Mouse (Mus musculus): Measurements from ENCODE around the gene Cul7.

Gene Cul7

GRCm38 (mm10) chr17:46704887-46705835 lies 55.0 kb downstream of the Cul7 start, which contains the start of gene Ppp2r5d:
Ppp2r5d (minus strand) TSS chr17:46705111.
- DNase-seq (ENCODE audit: low read depth): peak; percentile 98

DNA sequence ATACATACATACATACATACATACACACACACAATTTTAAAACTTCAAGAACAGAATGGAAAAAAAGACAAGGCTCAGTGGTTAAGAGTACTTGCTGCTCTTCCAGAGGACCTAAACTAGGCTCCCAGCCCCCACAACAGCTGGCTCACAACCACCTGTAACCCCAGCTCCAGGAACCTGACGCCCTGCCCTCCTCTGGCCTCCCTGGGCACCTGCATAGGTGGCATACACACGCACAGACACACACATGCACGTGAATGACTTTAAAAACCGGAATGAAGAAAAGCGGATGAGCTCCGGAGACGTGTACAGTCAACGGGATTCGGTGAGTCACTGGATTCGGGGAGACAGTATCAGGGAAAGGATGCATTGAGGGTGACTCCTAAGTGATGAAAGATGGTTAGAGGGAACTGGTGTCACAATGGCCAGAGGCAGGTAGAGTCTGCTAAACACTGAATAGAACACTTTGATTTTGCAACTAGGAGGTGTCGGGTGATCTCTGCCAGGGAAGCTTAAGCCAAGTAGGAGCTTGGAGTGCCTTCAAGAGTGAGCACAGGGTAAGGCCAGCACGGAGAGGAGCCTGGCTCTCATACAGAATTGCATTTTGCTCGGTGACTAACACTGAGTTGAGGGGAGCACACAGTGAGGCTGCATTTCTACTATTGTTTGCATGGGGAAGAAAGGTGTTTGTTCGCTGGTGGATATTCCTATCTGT lies 56.4 kb downstream of the Cul7 start:
- DNase-seq (ENCODE audit: low read depth): no peak

GRCm38 (mm10) chr17:46710959-46711597 lies 60.9 kb downstream of the Cul7 start, which contains the start of gene Pex6:
Pex6 (plus strand) TSS chr17:46711463.
- peak; percentile 94 for DNase-seq (ENCODE audit: low read depth)

DNA sequence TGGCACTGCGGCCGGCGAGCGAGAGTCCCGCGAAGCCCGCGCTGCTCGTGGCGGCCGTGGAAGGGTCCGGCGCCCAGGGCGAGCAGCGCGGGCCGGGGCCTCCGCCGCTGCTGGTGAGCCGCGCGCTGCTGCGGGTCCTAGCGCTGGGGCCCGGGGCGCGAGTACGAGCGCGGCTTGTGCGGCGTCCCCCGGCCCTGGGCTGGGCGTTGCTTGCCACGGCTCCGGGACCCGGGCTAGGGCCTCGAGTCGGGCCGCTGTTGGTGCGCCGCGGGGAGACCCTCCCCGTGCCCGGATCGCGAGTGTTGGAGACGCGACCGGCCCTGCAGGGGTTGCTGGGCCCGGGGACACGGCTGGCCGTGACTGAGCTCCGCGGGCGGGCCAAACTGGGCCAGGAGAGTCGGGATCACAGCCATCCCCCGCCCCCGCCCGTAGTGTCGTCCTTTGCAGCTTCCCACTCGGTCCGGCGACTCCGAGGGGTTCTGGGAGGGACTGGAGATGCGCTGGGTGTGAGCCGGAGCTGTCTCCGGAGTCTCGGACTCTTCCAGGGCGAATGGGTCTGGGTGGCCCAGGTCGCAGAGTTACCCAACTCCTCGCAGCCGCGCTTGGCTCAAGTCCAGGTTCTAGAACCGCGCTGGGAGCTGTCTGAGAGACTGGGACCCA lies 61.6 kb downstream of the Cul7 start:
- peak; percentile 60 for DNase-seq (ENCODE audit: low read depth)

DNA sequence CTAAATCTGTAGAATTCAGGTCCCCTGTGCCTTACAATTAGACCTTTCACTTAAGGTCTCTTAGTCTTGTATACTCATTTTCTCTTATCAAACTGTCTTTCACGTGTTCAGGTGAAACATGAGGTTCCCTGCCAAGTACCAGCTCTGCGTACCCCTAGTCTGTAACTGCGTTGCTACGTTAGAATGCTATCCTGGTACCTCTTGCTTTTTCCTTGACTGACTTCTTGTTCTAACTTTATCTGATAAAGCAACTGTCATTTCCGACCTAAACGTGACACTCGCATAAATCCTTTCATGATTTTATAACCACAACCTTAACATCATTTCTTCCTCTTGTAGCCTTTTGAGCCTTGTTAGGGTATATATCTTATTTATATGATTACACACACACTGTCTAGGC lies 62.3 kb downstream of the Cul7 start:
- peak; percentile 53 for DNase-seq (ENCODE audit: low read depth)

- DNase-seq (ENCODE audit: low read depth): no peak
Observed at GRCm38 (mm10) chr17:46713849-46714248, 63.7 kb downstream of the Cul7 start.

Measured in 416B (cell line).